Mouse (Mus musculus) gastrocnemius, postnatal 36 days (tissue): ENCODE data around the gene Stpg1. TPM values are rescaled to one million over a fixed set of nuclear protein-coding genes. Genes with fewer than 3 reads are reported as not detected.

ENCODE experiments used
- DNase-seq, 2 experiments: peaks; one replicate each; pipeline ENCODE4 v3.0.0; 2022
- intact Hi-C: fragments of 180-260 bp; cut with DNase I; formaldehyde crosslinking; loops from one replicate; pipeline ENCODE4 v1.15.1; 2025
- long read RNA-seq, 2 experiments: library from polyadenylated mRNA; stranded (forward); transcript quantifications; one replicate each; pipeline ENCODE4 v2.0.0; 2021
- total RNA-seq, 2 experiments: library from RNA; stranded (reverse); gene quantifications; 2 replicates each; pipeline ENCODE4 v1.2.3; 2021

Gene Stpg1
- not detected for total RNA-seq
- long read RNA-seq, experiment 1, result 0 reads
- long read RNA-seq, experiment 2, result 0 reads

DNA sequence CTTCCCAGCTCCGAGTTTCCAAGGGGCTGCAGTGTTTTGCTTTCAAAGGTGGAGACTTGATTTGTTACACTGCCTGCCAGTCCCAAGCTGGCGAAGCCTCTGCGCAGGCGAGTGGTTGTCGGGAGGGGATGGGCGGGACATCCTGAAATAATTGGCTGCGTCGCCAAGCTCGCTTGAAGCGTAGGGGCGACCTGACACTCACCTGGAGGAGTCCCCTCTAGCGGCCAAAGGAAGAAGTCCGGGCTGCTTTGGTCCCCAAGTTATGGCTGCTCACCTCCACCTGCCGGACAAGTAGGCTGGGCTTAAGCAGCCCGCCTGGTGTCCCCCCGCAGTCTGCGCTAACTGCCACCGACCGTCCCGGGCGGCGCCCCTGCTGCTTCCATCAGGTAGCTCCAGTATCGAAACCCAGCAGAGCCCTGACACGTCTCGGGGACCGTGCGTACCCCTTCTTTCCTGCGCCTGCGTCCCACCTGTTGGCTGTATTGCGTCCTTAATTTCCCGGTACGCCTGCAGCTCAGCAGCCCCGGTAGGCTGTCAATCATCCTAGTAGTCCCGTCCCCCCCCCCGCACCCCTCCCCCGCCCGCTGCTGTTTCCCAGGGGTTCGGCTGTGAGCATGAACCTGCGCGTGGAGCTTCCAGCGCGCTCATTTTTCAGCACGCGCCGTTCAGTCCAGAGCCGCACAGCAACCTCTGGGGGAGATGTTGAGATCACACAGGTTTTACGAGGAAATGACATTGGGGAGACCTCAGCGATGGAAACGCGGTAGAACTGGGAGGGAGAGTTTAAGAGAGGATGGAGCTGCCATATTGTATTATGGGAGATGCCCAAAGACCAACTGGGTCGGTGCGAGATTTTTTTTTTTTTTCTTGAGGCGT lies at the start of gene Stpg1, which contains the start of gene Nipal3:
TSS of gene Stpg1 (plus strand) at position 270 of the 876 bp plus-strand sequence.
TSS of gene Nipal3 (minus strand) at position 518 of the 876 bp plus-strand sequence.
- intact Hi-C loops, result loop anchor here (5.0 kb wide), 1 partner anchor 132 kb away; no protein-coding TSS in a partner anchor
- peak; percentile 69 to 87 for DNase-seq

- no peak for DNase-seq
- intact Hi-C loops, result no loop called here
Observed at GRCm38 (mm10) chr4:135451360-135452015, 43.1 kb upstream of the Stpg1 start.

- no peak for DNase-seq
- intact Hi-C loops, result no loop called here
Observed at GRCm38 (mm10) chr4:135453164-135453563, 41.4 kb upstream of the Stpg1 start.

- no peak for DNase-seq
- intact Hi-C loops, result no loop called here
Observed at GRCm38 (mm10) chr4:135453572-135453971, 41.0 kb upstream of the Stpg1 start.

GRCm38 (mm10) chr4:135463406-135463805 lies 31.2 kb upstream of the Stpg1 start:
- intact Hi-C loops, result no loop called here

GRCm38 (mm10) chr4:135477851-135478250 lies 16.7 kb upstream of the Stpg1 start:
- DNase-seq, result no peak
- intact Hi-C loops, result no loop called here

More at GRCm38 (mm10) chr4:135463406-135463805, 31.2 kb upstream of the Stpg1 start:
- DNase-seq, result no peak

DNA sequence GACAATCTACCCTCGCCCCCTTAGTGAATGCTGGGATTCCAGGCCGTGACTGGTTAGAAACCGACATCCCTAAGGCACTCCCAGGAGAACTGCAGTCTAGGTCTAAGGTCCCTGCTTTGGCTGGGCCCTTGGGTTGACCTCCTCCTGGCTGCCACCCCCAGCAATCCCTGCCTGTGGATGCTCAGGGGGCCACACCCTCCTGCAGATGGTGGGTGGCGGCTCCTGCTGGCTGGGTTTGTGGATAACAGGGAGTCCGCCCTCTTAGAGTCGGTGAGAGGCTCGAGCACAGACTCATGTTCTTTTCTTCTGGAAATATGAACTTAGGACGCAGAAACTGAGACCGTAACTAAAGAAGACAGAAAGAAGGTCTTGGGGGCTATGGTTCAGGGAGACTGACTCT lies 14.2 kb upstream of the Stpg1 start:
- intact Hi-C loops, result no loop called here
- DNase-seq, result no peak

- intact Hi-C loops, result no loop called here
- DNase-seq, result no peak
Observed at GRCm38 (mm10) chr4:135485086-135485485, 9.5 kb upstream of the Stpg1 start.

DNA sequence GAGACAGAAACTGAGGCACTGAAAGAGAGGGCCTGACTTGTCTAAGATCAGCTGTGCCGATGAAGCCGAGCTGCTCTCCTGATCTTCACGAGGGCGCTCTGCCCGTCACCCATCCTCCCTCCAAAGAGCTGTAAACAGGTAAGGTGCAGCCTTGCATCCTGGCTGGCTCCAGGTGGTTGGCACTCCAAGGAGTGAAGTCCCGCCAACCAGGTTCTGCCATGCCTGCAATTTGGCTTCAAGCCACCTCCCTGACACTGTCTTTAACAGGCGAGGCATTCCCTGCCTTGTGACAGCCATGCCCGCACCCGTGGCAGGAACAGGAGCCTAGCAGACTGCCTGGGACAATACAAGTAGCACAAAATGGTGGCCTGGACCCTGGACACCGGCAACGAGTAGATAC lies 8.2 kb upstream of the Stpg1 start:
- no peak for DNase-seq
- intact Hi-C loops, result no loop called here

DNA sequence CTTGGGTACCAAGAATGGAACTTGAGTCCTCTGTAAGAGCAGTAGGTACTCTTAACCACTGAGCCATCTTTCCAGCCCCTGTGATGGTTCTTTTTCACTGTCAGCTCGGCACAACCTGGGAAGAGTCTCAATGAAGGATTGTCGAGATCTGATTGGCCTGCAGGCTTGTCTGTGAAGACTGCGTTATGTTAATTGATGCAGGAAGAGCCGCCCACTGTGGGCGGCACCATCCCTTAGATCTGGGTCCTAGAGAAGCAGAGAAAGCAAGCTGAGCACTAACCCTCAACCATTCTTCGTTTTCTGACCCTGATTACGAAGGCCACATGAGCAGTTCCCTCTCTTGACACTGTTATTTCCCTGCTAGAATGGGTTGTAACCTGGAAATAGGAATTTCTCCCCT lies 5.3 kb upstream of the Stpg1 start:
- DNase-seq, result no peak
- intact Hi-C loops, result no loop called here

GRCm38 (mm10) chr4:135493271-135493670 lies 1.3 kb upstream of the Stpg1 start:
- no peak for DNase-seq
- intact Hi-C loops, result loop anchor here (5.0 kb wide), 1 partner anchor 131 kb away; no protein-coding TSS in a partner anchor

- intact Hi-C loops, result loop anchor here (5.0 kb wide), 1 partner anchor 132 kb away; no protein-coding TSS in a partner anchor
- no peak for DNase-seq
Observed at GRCm38 (mm10) chr4:135493691-135494520, 684 bp upstream of the Stpg1 start.

- no peak for DNase-seq
- intact Hi-C loops, result no loop called here
Observed at GRCm38 (mm10) chr4:135495397-135495791, 804 bp downstream of the Stpg1 start.

DNA sequence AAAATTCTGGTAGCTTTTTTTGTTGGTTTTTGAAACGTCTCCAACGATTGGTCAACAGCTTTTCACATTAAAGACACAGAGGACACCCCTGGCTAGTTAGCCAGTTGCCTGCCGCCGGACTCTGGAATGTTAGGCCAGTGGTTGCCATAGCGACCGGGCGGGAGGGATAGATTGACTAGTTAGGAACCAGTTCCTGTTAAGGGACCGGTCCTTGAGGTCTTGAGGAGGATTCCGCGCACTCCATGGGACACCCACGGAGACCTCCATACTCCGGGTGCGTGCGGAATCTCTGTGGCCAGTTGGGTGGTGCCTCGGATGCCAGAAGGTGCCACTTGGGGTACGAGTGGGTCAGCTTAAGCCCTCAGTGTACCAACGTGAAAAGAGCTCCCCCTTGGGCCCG lies 1.2 kb downstream of the Stpg1 start:
- intact Hi-C loops, result no loop called here
- peak in 1 of 2 experiments; percentile 31 for DNase-seq

- DNase-seq, result no peak
- intact Hi-C loops, result no loop called here
Observed at GRCm38 (mm10) chr4:135498136-135498535, 3.5 kb downstream of the Stpg1 start.

DNA sequence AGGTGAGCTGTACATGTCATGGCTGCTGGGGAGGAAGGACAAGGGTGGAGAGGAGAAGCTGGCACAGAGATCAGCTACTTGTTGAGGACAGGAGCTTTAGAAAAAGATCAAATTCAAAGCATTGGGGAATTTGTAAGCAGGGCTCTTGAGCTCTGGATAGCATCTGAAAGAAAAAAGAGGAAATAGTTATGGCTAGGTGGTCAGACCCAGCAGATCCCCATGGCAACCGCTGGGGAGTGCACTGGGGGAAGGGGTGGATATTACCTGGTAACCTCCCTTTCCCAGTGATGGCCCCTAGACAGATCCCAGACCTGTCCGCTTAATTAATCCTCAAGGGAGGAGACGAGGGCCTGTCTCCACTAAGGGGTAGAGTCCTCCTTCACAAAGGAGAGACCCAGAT lies 5.2 kb downstream of the Stpg1 start:
- intact Hi-C loops, result no loop called here
- DNase-seq, result no peak

GRCm38 (mm10) chr4:135501587-135501986 lies 7.0 kb downstream of the Stpg1 start:
- intact Hi-C loops, result no loop called here
- no peak for DNase-seq

GRCm38 (mm10) chr4:135505794-135506193 lies 11.2 kb downstream of the Stpg1 start:
- no peak for DNase-seq
- intact Hi-C loops, result no loop called here

GRCm38 (mm10) chr4:135507547-135508350 lies 13.2 kb downstream of the Stpg1 start:
- intact Hi-C loops, result no loop called here

More at GRCm38 (mm10) chr4:135507547-135508350, 13.2 kb downstream of the Stpg1 start:
- DNase-seq, result no peak
